Mouse (Mus musculus): ENCODE data around the gene Mrpl55. TPM values are rescaled to one million over a fixed set of nuclear protein-coding genes. Genes with fewer than 3 reads are reported as not detected.

Mrpl55 gene
- polyA plus RNA-seq, 1 experiment: not detected

GRCm38 (mm10) chr11:59232797-59233196 lies 30.5 kb downstream of the Mrpl55 start:
- 78% methylated on average over 2 of the region's 2 CpGs for WGBS
- no peak overlapping the region for H3K4me3 ChIP-seq (ENCODE audit: insufficient read depth, low read depth, low read length)
- H3K4me1 ChIP-seq (ENCODE audit: control insufficient read depth, insufficient read depth, low read length): peaks cover 9% of the 10 kb centered on the region
- TF ChIP-seq CTCF (IDR thresholded peaks at IDR 0.05; ENCODE audit: insufficient read depth, low read depth, low read length): no peak
- TF ChIP-seq POLR2A (IDR thresholded peaks at IDR 0.05; ENCODE audit: insufficient read depth, low read depth, low read length): no peak
- H3K27ac ChIP-seq (ENCODE audit: insufficient read depth, low read depth, low read length): no peak overlapping the region

- no peak overlapping the region for H3K27ac ChIP-seq (ENCODE audit: insufficient read depth, low read depth, low read length)
- no peak for TF ChIP-seq CTCF (IDR thresholded peaks at IDR 0.05; ENCODE audit: insufficient read depth, low read depth, low read length)
- no peak for TF ChIP-seq POLR2A (IDR thresholded peaks at IDR 0.05; ENCODE audit: insufficient read depth, low read depth, low read length)
- peaks cover 8% of the 10 kb centered on the region for H3K4me1 ChIP-seq (ENCODE audit: control insufficient read depth, insufficient read depth, low read length)
- WGBS: 11% methylated on average over 15 of the region's 15 CpGs
- H3K4me3 ChIP-seq (ENCODE audit: insufficient read depth, low read depth, low read length): no peak overlapping the region
These were observed 36.5 kb downstream of the Mrpl55 start for GRCm38 (mm10) chr11:59238525-59239427.

- peaks cover 8% of the 10 kb centered on the region for H3K4me1 ChIP-seq (ENCODE audit: control insufficient read depth, insufficient read depth, low read length)
- H3K4me3 ChIP-seq (ENCODE audit: insufficient read depth, low read depth, low read length): no peak overlapping the region
- H3K27ac ChIP-seq (ENCODE audit: insufficient read depth, low read depth, low read length): no peak overlapping the region
- TF ChIP-seq CTCF (IDR thresholded peaks at IDR 0.05; ENCODE audit: insufficient read depth, low read depth, low read length) (no peak), POLR2A (IDR thresholded peaks at IDR 0.05; ENCODE audit: insufficient read depth, low read depth, low read length) (no peak)
- 66% methylated on average over 4 of the region's 4 CpGs for WGBS
These were observed 37.1 kb downstream of the Mrpl55 start for GRCm38 (mm10) chr11:59239428-59239785.

- TF ChIP-seq POLR2A (IDR thresholded peaks at IDR 0.05; ENCODE audit: insufficient read depth, low read depth, low read length): no peak
- TF ChIP-seq CTCF (IDR thresholded peaks at IDR 0.05; ENCODE audit: insufficient read depth, low read depth, low read length): no peak
- WGBS: 77% methylated on average over 4 of the region's 4 CpGs
- no peak overlapping the region for H3K27ac ChIP-seq (ENCODE audit: insufficient read depth, low read depth, low read length)
- no peak overlapping the region for H3K4me3 ChIP-seq (ENCODE audit: insufficient read depth, low read depth, low read length)
- H3K4me1 ChIP-seq (ENCODE audit: control insufficient read depth, insufficient read depth, low read length): peaks cover 8% of the 10 kb centered on the region
These were observed 37.5 kb downstream of the Mrpl55 start for GRCm38 (mm10) chr11:59239796-59240195.

- Histone ChIP-seq H3K27ac (ENCODE audit: insufficient read depth, low read depth, low read length) (no peak overlapping the region), H3K4me1 (ENCODE audit: control insufficient read depth, insufficient read depth, low read length) (peaks cover 8% of the 10 kb centered on the region), H3K4me3 (ENCODE audit: insufficient read depth, low read depth, low read length) (no peak overlapping the region)
- WGBS: 60% methylated on average over 3 of the region's 3 CpGs
- no peak for TF ChIP-seq POLR2A (IDR thresholded peaks at IDR 0.05; ENCODE audit: insufficient read depth, low read depth, low read length)
- TF ChIP-seq CTCF (IDR thresholded peaks at IDR 0.05; ENCODE audit: insufficient read depth, low read depth, low read length): no peak
These were observed 39.6 kb downstream of the Mrpl55 start for GRCm38 (mm10) chr11:59241841-59242240.

- Histone ChIP-seq H3K4me1 (ENCODE audit: control insufficient read depth, insufficient read depth, low read length) (peaks cover 7% of the 10 kb centered on the region), H3K4me3 (ENCODE audit: insufficient read depth, low read depth, low read length) (no peak overlapping the region), H3K27ac (ENCODE audit: insufficient read depth, low read depth, low read length) (no peak overlapping the region)
- 69% methylated on average over 6 of the region's 6 CpGs for WGBS
- TF ChIP-seq POLR2A (IDR thresholded peaks at IDR 0.05; ENCODE audit: insufficient read depth, low read depth, low read length) (no peak), CTCF (IDR thresholded peaks at IDR 0.05; ENCODE audit: insufficient read depth, low read depth, low read length) (no peak)
These were observed 41.6 kb downstream of the Mrpl55 start for GRCm38 (mm10) chr11:59243856-59244255.

- no peaks in the 10 kb centered on the region for H3K4me1 ChIP-seq (ENCODE audit: control insufficient read depth, insufficient read depth, low read length)
- 69% methylated on average over 10 of the region's 10 CpGs for WGBS
- no peak overlapping the region for H3K4me3 ChIP-seq (ENCODE audit: insufficient read depth, low read depth, low read length)
- no peak for TF ChIP-seq POLR2A (IDR thresholded peaks at IDR 0.05; ENCODE audit: insufficient read depth, low read depth, low read length)
- no peak for TF ChIP-seq CTCF (IDR thresholded peaks at IDR 0.05; ENCODE audit: insufficient read depth, low read depth, low read length)
- H3K27ac ChIP-seq (ENCODE audit: insufficient read depth, low read depth, low read length): no peak overlapping the region
These were observed 45.8 kb downstream of the Mrpl55 start for GRCm38 (mm10) chr11:59248101-59248500.

Other genes with a start within 250 kb of the Mrpl55 start
- gene Hist3h2a, start 247.8 kb upstream of the Mrpl55 start, polyA plus RNA-seq (2012; ENCODE audit: insufficient read depth, insufficient read length, low replicate concordance, missing spikeins): not detected in 2 replicates
- not detected in 2 replicates for gene Trim17, start 247.8 kb upstream of the Mrpl55 start, polyA plus RNA-seq (2012; ENCODE audit: insufficient read depth, insufficient read length, low replicate concordance, missing spikeins)
- gene Trim11, start 224.4 kb upstream of the Mrpl55 start, polyA plus RNA-seq (2012; ENCODE audit: insufficient read depth, insufficient read length, low replicate concordance, missing spikeins): not detected in 2 replicates
- gene Obscn, start 66.1 kb upstream of the Mrpl55 start, polyA plus RNA-seq (2012; ENCODE audit: insufficient read depth, insufficient read length, low replicate concordance, missing spikeins): not detected in 2 replicates
- gene Iba57, start 38.7 kb upstream of the Mrpl55 start, polyA plus RNA-seq (2012; ENCODE audit: insufficient read depth, insufficient read length, low replicate concordance, missing spikeins): not detected in 2 replicates
- gene Gjc2, start 19.3 kb upstream of the Mrpl55 start, polyA plus RNA-seq (2012; ENCODE audit: insufficient read depth, insufficient read length, low replicate concordance, missing spikeins): not detected in 2 replicates
- gene Guk1, start 10.3 kb upstream of the Mrpl55 start, polyA plus RNA-seq (2012; ENCODE audit: insufficient read depth, insufficient read length, low replicate concordance, missing spikeins): not detected in 2 replicates
- gene 2310033P09Rik, start 5.8 kb downstream of the Mrpl55 start, polyA plus RNA-seq (2012; ENCODE audit: insufficient read depth, insufficient read length, low replicate concordance, missing spikeins): not detected in 2 replicates
- gene Arf1, start 25.8 kb downstream of the Mrpl55 start, polyA plus RNA-seq (2012; ENCODE audit: insufficient read depth, insufficient read length, low replicate concordance, missing spikeins): 324 and 570 TPM in 2 replicates
- not detected in 2 replicates for gene Wnt3a, start 88.3 kb downstream of the Mrpl55 start, polyA plus RNA-seq (2012; ENCODE audit: insufficient read depth, insufficient read length, low replicate concordance, missing spikeins)
- not detected in 2 replicates for gene Wnt9a, start 104.4 kb downstream of the Mrpl55 start, polyA plus RNA-seq (2012; ENCODE audit: insufficient read depth, insufficient read length, low replicate concordance, missing spikeins)
- gene Prss38, start 173.2 kb downstream of the Mrpl55 start, polyA plus RNA-seq (2012; ENCODE audit: insufficient read depth, insufficient read length, low replicate concordance, missing spikeins): not detected in 2 replicates
- not detected in 2 replicates for gene Jmjd4, start 247.6 kb downstream of the Mrpl55 start, polyA plus RNA-seq (2012; ENCODE audit: insufficient read depth, insufficient read length, low replicate concordance, missing spikeins)
- 397 TPM in 1 of 2 replicates, not detected in the other for gene Snap47, start 248.7 kb downstream of the Mrpl55 start, polyA plus RNA-seq (2012; ENCODE audit: insufficient read depth, insufficient read length, low replicate concordance, missing spikeins)